Mouse (Mus musculus) liver, embryonic 15.5 days (tissue): ENCODE data around the gene Timd4. TPM values are rescaled to one million over a fixed set of nuclear protein-coding genes. Genes with fewer than 3 reads are reported as not detected.

ENCODE experiments used
- ATAC-seq: fragments of 200-750 bp; cut with Nextera tagmentation; 2 replicates; pipeline ENCODE4 v1.8.0; 2017; ENCODE audit warnings: moderate number of reproducible peaks, mild to moderate bottlenecking, moderate library complexity; ENCODE audit not compliant: insufficient read depth
- H3K27ac ChIP-seq: fragments of 300-500 bp; sonication (generic); replicated peaks from 2 replicates; pipeline ENCODE4 v1.5.1; 2015; ENCODE audit warnings: mild to moderate bottlenecking, inconsistent platforms
- H3K27me3 ChIP-seq: fragments of 300-500 bp; sonication (generic); 2 replicates; pipeline ENCODE4 v1.6.1; 2015; ENCODE audit warnings: mild to moderate bottlenecking, inconsistent platforms
- H3K36me3 ChIP-seq: fragments of 300-500 bp; sonication (generic); replicated peaks from 2 replicates; pipeline ENCODE4 v1.6.1; 2015; ENCODE audit warnings: moderate library complexity, mild to moderate bottlenecking, inconsistent platforms
- H3K4me1 ChIP-seq: fragments of 300-500 bp; sonication (generic); replicated peaks from 2 replicates; pipeline ENCODE4 v1.6.1; 2015; ENCODE audit warnings: inconsistent platforms
- H3K4me2 ChIP-seq: fragments of 300-500 bp; sonication (generic); 2 replicates; pipeline ENCODE4 v1.6.1; 2015; ENCODE audit warnings: moderate library complexity, mild to moderate bottlenecking, inconsistent platforms
- H3K4me3 ChIP-seq: fragments of 300-500 bp; sonication (generic); replicated peaks from 2 replicates; pipeline ENCODE4 v1.5.1; 2015; ENCODE audit warnings: mild to moderate bottlenecking, inconsistent platforms
- H3K9ac ChIP-seq: fragments of 300-500 bp; sonication (generic); 2 replicates; pipeline ENCODE4 v1.6.1; 2015; ENCODE audit warnings: moderate library complexity, mild to moderate bottlenecking, inconsistent platforms
- H3K9me3 ChIP-seq: fragments of 300-500 bp; sonication (generic); replicated peaks from 2 replicates; pipeline ENCODE4 v1.6.1; 2016; ENCODE audit warnings: inconsistent platforms
- WGBS: fragments of 180-500 bp; shearing (Covaris S2); methylation state at CpG from one replicate; pipeline ENCODE4 v1.1.7; 2015; ENCODE audit warnings: mixed read lengths; ENCODE audit not compliant: insufficient replicate concordance; 5-methylcytosine and 5-hydroxymethylcytosine counted together
- polyA plus RNA-seq: library from polyadenylated mRNA; unstranded; fragments of >200 nt; fragmentation: Nextera tagmentation; extraction: Ambion mirVana; gene quantifications from 2 replicates; pipeline ENCODE4 v1.2.1, GENCODE M21; 2015

The Timd4 gene
- 7.7 and 8.9 TPM in 2 replicates for polyA plus RNA-seq

DNA sequence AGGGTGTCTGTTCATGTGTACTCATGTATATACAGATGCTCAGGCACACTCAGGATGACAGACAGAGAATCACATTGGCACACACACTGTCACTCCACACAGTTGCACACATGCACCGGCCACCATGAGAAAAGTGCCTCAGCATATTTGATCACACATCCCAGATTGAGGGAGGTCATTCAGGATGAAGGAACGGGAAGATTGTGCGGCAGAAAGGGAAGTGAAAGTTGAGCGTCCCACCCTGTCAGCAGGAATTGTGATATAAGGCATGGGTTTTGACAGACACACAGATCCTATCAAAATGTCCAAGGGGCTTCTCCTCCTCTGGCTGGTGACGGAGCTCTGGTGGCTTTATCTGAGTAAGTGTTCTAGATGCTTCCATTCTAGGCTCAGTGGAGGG is at the start of gene Timd4:
Gene Timd4, plus strand, starts transcription at position 290 of the 400 bp plus-strand sequence.
- WGBS, result 45% methylated on average over 5 of the region's 5 CpGs
- Histone ChIP-seq H3K4me1 (no peaks in the 10 kb centered on the region), H3K36me3 (no peaks in the 10 kb centered on the region), H3K27me3 (no peaks in the 10 kb centered on the region), H3K9me3 (no peaks in the 10 kb centered on the region), H3K4me3 (no peak within 1 kb of the TSS), H3K4me2 (no peak within 1 kb of the TSS), H3K27ac (no peak within 1 kb of the TSS), H3K9ac (no peak within 1 kb of the TSS)
- no peak for ATAC-seq

DNA sequence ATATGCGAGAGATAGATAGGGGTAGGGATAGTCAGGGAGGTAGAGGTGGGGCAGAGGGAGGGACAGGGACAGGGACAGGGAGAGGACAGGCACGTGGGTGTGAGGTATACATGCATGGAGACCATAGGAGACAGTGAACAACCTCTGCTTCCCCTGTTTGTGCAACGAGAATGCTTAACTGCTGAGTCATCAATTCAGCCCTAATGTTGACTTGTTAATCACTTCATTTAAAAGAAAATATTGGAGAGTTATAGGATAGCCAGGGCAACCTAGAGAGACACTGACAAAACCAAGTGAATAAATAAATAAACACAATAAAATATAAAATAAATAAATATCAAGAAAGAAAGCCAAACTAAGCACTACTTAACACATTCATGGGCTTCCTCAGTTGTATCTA is 33.7 kb upstream of the Timd4 start:
- no peak overlapping the region for H3K27ac ChIP-seq
- no peaks in the 10 kb centered on the region for H3K36me3 ChIP-seq
- no peak overlapping the region for H3K9ac ChIP-seq
- H3K4me1 ChIP-seq, result no peaks in the 10 kb centered on the region
- H3K27me3 ChIP-seq, result no peaks in the 10 kb centered on the region
- WGBS, result 47% methylated on average over 3 of the region's 3 CpGs
- H3K4me3 ChIP-seq, result no peak overlapping the region
- H3K4me2 ChIP-seq, result no peak overlapping the region
- H3K9me3 ChIP-seq, result no peaks in the 10 kb centered on the region
- no peak for ATAC-seq

- no peak overlapping the region for H3K27ac ChIP-seq
- no peak for ATAC-seq
- no peak overlapping the region for H3K4me3 ChIP-seq
- no peaks in the 10 kb centered on the region for H3K4me1 ChIP-seq
- no peaks in the 10 kb centered on the region for H3K9me3 ChIP-seq
- no peaks in the 10 kb centered on the region for H3K36me3 ChIP-seq
- H3K9ac ChIP-seq, result no peak overlapping the region
- WGBS, result 53% methylated on average over 2 of the region's 2 CpGs
- H3K27me3 ChIP-seq, result no peaks in the 10 kb centered on the region
- H3K4me2 ChIP-seq, result no peak overlapping the region
These were observed 30.8 kb upstream of the Timd4 start for GRCm38 (mm10) chr11:46779811-46780210.

DNA sequence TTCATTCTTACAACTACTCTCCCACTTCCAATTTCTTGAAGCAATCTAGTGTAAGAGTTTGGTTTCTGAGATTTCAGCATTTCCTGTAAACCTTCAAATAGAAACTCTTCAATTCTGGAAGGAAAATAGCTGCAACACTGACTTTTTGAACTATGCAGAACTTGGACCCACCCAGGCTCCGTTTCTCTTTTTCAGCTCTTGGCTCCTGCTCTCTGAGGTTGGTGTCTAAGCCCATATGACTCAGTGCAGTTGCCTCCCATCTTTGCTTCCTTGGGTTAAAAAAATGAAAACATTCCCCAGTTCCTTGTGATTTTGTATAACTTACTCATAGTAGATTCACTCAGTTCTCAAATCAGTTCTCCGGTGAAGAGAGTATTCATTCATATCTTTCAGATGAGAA is 6.2 kb upstream of the Timd4 start:
- Histone ChIP-seq H3K27me3 (no peaks in the 10 kb centered on the region), H3K36me3 (no peaks in the 10 kb centered on the region), H3K27ac (no peak overlapping the region), H3K9me3 (no peaks in the 10 kb centered on the region), H3K4me1 (no peaks in the 10 kb centered on the region), H3K9ac (no peak overlapping the region), H3K4me2 (no peak overlapping the region), H3K4me3 (no peak overlapping the region)
- ATAC-seq, result no peak
- 71% methylated on average over 2 of the region's 2 CpGs for WGBS

DNA sequence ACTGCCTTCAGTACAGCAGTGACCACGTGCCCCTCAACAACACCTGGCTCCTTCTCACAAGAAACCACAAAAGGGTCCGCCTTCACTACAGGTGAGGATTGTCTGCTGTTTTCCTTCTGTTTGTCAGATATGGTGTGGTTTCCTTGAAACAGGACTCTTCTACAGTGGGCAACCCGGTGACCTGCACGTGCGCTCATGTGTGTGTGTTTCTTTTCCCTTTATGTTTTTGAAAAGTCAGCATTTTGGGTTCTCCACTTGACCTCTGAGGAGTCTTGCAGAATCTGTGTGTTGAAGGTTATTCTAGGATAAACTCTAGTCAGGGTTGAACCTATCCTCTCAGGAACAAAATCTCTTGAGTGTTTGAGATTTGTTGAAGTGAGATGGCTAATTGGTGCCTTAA is 7.1 kb downstream of the Timd4 start:
- ATAC-seq, result no peak
- WGBS, result 60% methylated on average over 5 of the region's 5 CpGs
- no peaks in the 10 kb centered on the region for H3K36me3 ChIP-seq
- no peak overlapping the region for H3K27ac ChIP-seq
- no peak overlapping the region for H3K4me2 ChIP-seq
- no peak overlapping the region for H3K9ac ChIP-seq
- H3K27me3 ChIP-seq, result no peaks in the 10 kb centered on the region
- H3K4me1 ChIP-seq, result no peaks in the 10 kb centered on the region
- no peak overlapping the region for H3K4me3 ChIP-seq
- no peaks in the 10 kb centered on the region for H3K9me3 ChIP-seq

DNA sequence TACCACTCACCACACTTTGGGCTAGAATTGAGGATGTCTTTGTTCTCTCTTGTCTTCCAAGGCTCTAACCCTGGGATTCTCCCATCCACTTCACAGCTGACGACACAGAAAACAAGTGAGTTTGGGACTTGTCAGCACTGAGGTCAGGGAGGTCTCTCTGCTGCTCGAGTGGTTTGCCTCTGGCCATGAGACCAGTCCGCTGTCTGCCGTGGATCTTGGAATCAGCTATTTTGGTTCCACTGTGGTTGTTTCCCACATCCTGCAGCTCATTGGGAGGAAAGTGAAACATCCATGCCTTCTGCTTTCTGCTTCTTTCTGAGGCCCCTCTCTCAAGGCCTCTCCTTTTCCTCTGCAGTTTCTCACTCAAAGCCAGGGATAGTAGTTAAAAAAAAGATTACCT is 9.3 kb downstream of the Timd4 start:
- Histone ChIP-seq H3K4me2 (no peak overlapping the region), H3K36me3 (no peaks in the 10 kb centered on the region), H3K27me3 (no peaks in the 10 kb centered on the region), H3K27ac (no peak overlapping the region), H3K9ac (no peak overlapping the region), H3K9me3 (no peaks in the 10 kb centered on the region), H3K4me1 (no peaks in the 10 kb centered on the region), H3K4me3 (no peak overlapping the region)
- ATAC-seq, result no peak
- WGBS, result 19% methylated on average over 4 of the region's 4 CpGs

GRCm38 (mm10) chr11:46830348-46830747 is 19.7 kb downstream of the Timd4 start:
- Histone ChIP-seq H3K27ac (no peak overlapping the region), H3K9me3 (no peaks in the 10 kb centered on the region), H3K4me2 (no peak overlapping the region), H3K9ac (no peak overlapping the region), H3K4me1 (no peaks in the 10 kb centered on the region), H3K4me3 (no peak overlapping the region), H3K27me3 (no peaks in the 10 kb centered on the region), H3K36me3 (no peaks in the 10 kb centered on the region)
- no peak for ATAC-seq
- 47% methylated on average over 2 of the region's 2 CpGs for whole genome bisulfite sequencing

GRCm38 (mm10) chr11:46835080-46835479 is 24.5 kb downstream of the Timd4 start:
- ATAC-seq, result no peak
- Histone ChIP-seq H3K9me3 (no peaks in the 10 kb centered on the region), H3K4me1 (no peaks in the 10 kb centered on the region), H3K9ac (no peak overlapping the region), H3K4me2 (no peak overlapping the region), H3K4me3 (no peak overlapping the region), H3K27me3 (no peaks in the 10 kb centered on the region), H3K27ac (no peak overlapping the region), H3K36me3 (no peaks in the 10 kb centered on the region)
- 36% methylated on average over 1 of the region's 1 CpGs for WGBS

DNA sequence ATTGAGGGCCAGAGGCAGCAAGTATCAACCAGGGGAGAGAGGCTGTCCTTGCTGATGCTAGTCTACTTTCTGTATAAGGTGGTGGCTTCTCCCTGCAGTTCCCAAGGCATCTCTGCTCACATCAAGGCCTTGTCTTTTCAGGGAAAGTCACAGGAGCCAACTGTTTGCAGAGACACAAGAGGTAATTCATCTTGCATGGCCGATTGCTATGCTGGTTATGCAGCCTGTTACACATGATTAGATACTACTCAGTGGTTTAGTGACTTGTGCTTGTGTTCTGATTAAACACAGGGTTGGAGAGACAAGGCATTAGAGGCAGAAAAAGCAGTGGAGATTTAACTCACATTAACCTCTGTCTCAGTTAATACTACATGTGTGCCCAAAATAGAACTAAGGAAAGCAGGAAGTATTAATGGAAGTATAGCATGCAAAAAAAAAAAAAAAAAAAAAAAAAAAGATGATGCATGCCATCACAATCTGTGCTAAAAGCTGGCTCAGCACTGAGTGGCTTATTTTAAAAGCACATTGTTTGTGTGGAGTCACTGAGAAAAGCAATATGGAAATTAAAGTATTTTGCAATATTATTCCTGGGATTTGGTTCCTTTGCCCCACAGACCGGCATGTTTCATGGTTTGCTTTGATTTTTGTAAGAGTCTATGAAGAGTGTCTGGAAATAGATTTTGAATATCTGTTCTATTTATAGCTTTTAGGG is 31.6 kb downstream of the Timd4 start:
- H3K9ac ChIP-seq, result no peak overlapping the region

DNA sequence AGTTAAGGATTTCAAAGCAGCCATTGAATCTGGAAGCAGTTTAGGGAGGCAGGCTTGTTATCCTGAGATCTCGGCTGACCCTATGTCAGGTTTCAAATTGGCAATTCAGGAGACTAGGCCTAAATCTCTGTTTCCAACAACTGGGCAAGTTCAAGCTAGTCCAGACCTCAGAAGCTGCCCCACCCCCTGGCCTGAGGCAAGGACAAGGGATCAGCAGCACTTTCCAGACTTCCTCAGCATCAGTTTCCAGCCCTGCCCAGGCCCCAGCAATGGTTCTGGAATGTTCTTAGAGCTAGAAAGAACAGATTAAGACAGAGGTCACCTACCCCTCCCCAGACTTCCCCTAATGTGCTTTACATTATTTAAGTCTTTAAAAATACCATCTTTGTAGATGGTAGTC is 36.1 kb downstream of the Timd4 start:
- no peak overlapping the region for H3K27ac ChIP-seq
- H3K4me3 ChIP-seq, result no peak overlapping the region
- no peak for ATAC-seq
- H3K4me2 ChIP-seq, result no peak overlapping the region
- H3K27me3 ChIP-seq, result no peaks in the 10 kb centered on the region
- 58% methylated on average over 1 of the region's 1 CpGs for WGBS
- no peaks in the 10 kb centered on the region; the same call in 1 of the 2 replicates for H3K4me1 ChIP-seq
- no peaks in the 10 kb centered on the region for H3K9me3 ChIP-seq
- no peak overlapping the region for H3K9ac ChIP-seq
- H3K36me3 ChIP-seq, result no peaks in the 10 kb centered on the region

More for the DNA sequence above, 31.6 kb downstream of the Timd4 start:
- Histone ChIP-seq H3K4me3 (no peak overlapping the region), H3K9me3 (no peaks in the 10 kb centered on the region), H3K36me3 (no peaks in the 10 kb centered on the region), H3K27ac (no peak overlapping the region), H3K4me2 (no peak overlapping the region), H3K4me1 (no peaks in the 10 kb centered on the region), H3K27me3 (no peaks in the 10 kb centered on the region)
- 59% methylated on average over 2 of the region's 2 CpGs for WGBS
- no peak for ATAC-seq

DNA sequence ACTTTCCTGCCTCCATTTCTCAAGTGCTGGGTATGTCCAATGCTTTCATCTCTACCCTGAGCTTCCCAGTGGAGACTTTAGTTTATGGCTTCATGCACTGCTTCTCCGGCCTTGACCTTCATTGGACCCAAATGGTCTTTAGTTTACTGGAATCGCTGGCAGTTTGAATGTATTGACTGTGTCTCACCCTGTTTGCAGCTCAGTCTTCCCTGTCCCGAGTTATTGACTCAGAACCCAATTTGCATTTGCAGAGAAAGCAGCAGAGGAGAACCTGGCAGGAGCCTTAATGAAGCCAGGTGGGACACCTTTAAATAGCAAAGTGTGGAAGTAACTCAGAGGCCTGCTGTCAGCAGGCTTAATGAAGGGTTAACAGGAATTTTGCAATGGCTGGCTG is 37.2 kb downstream of the Timd4 start:
- Histone ChIP-seq H3K4me3 (no peak overlapping the region), H3K27me3 (no peaks in the 10 kb centered on the region), H3K9ac (no peak overlapping the region), H3K27ac (no peak overlapping the region), H3K4me2 (no peak overlapping the region), H3K36me3 (no peaks in the 10 kb centered on the region), H3K4me1 (no peaks in the 10 kb centered on the region; the same call in 1 of the 2 replicates), H3K9me3 (no peaks in the 10 kb centered on the region)
- 38% methylated on average over 3 of the region's 3 CpGs for WGBS
- ATAC-seq, result no peak
